Mouse (Mus musculus): Measurements from ENCODE around the gene Olfr509. TPM values are rescaled to one million over a fixed set of nuclear protein-coding genes. Genes with fewer than 3 reads are reported as not detected.
"Not testable (repeated sequence)": the region's sequence is repeated elsewhere in the genome, so short reads cannot be mapped to it uniquely, and the experiment has no call there.

Olfr509 gene
- total RNA-seq (2021), result not detected

DNA sequence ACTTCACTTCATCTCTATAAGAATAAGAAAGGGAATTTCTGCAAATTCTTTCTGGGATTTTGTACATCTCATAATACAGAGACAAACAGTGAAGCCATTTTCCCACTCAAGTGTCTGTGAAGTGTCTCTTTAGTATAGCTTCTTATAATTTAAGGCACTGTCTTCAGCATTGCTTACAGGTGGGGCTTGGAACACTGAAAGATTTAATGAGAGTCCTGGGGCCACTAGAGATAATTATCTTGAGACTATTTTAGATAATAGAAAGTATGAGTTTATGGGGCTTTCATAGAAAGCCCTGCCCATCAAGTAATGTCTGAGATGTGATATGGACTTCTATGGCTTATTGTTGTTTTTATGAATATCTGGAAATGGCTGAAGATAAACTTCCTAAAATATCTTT lies at the start of gene Olfr509:
TSS of gene Olfr509 (minus strand) at position 101 of the 400 bp plus-strand sequence.
- intact Hi-C loops (cut with DNase I), result no loop called here
- no peak for DNase-seq (ENCODE audit: extremely low spot score in 1 of 2, low spot score in 2 of 2)

DNA sequence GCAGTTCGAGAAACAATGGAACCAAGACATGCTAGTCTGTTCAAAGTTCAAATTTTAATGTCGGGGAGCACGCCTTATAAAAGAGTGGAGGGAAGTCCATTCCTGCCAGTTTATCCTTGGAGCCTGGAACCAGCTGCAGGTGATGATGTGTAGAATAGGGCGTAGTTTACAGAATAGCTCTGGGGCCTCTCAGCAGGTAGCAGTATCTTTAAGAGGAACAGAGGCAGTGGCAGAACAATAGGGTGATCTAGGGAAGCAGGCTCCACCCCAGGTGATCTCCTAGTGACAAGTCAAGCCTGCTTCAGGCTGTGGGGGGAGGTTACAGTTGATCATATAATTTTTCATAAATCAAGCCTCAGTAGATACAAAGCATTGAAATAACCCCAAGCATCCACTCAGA lies 27.2 kb upstream of the Olfr509 start:
- no peak for DNase-seq (ENCODE audit: extremely low spot score in 1 of 2, low spot score in 2 of 2)
- intact Hi-C loops (cut with DNase I), result no loop called here

DNA sequence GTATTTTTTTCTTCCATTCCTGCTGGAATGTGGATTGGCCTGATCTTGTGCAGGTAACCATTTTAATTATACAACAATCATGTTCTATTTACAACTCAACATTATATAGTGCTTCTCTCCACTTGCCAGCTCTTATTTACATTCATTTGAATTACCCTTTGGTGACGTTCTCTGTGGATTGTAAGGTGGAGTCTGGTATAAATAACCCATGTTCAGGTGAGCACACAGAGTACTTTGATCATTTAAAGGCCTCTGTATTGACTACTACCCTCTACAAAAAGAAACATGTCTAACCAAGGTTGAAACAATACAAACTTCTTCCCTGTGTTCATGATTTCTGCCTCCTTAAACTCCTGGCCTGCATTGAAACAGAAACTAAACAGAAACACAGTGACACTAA lies 19.4 kb upstream of the Olfr509 start:
- no peak for DNase-seq (ENCODE audit: extremely low spot score in 1 of 2, low spot score in 2 of 2)
- intact Hi-C loops (cut with DNase I), result no loop called here

DNA sequence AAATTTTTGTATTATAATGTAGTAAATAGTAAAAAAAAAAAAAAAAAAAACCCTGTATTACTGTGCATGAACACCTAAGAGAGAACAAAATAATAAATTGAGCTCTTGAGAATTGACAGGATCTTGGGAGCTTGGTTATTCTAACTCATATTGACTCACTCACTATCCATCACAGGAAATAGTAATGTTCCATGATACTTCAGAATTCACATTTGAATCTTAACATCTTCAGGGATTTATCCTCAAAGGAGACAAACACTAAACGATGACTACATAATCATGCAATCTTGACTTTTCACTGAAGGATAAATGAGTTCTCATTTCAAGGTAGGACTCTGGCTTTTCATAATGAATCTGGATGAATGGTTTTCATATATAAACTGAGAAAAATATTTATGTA lies 14.4 kb upstream of the Olfr509 start, which contains the start of gene Olfr510:
TSS of gene Olfr510 (plus strand) at position 301 of the 400 bp plus-strand sequence.
- intact Hi-C loops (cut with DNase I), result no loop called here
- no peak for DNase-seq (ENCODE audit: extremely low spot score in 1 of 2, low spot score in 2 of 2)

DNA sequence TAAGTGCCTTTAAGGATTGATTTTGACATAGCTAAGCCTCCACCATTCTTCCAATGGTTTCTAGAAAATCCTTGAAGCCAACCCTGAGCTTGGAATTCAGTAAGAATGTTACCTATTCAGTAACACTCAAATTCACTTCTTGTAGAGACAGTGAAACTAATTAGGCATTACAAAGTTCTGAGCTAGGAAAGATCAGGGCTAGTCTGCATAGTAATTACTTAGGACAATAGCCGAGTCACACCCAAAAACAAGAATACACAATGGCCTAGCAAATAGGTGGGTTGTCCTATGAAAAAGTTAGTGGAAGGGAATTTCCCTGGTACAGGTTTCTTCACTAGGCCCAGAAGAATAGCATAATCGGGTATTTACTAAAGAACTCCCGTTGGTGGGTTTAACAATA lies 10.7 kb upstream of the Olfr509 start:
- DNase-seq (ENCODE audit: extremely low spot score in 1 of 2, low spot score in 2 of 2), result no peak
- intact Hi-C loops (cut with DNase I), result no loop called here

DNA sequence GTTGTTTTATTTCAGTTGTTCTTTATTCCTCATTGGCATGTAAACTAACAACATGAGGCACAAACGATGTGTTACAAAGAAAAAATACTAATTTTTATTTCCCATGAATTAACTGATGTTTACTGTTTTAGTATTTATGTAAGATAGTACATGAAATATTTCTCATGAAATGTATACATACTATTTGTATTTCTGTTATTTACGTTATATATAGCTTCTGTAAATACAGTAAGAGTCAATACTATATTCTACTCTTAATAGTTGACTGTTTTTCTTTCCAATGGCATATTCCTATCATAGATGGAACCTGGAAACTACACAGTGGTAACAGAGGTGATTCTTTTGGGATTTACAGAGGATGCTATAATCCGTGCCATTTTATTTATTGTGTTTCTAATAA lies 22.0 kb downstream of the Olfr509 start, which contains the start of gene Olfr508:
TSS of gene Olfr508 (plus strand) at position 301 of the 400 bp plus-strand sequence.
- intact Hi-C loops (cut with DNase I), result no loop called here
- no peak for DNase-seq (ENCODE audit: extremely low spot score in 1 of 2, low spot score in 2 of 2)

DNA sequence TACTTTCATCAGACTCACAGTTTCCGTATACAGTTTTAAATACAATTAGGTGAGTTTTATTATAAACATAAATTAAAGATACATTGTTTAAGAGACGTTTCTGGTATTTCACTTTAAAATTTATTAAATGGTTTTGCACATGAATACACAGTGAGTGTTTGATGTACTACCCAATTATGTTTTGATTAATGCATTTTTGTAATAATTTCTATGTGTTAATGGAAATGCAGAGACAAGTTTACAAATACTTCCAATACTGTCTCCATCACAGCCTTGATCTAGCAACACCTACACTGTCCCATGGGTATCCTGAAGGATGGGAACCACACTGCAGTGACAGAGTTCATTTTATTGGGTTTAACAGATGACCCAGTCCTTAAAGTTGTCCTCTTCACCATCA lies 30.2 kb downstream of the Olfr509 start, which contains the start of gene Olfr507:
TSS of gene Olfr507 (plus strand) at position 301 of the 400 bp plus-strand sequence.
- intact Hi-C loops (cut with DNase I), result no loop called here
- no peak for DNase-seq (ENCODE audit: extremely low spot score in 1 of 2, low spot score in 2 of 2)

DNA sequence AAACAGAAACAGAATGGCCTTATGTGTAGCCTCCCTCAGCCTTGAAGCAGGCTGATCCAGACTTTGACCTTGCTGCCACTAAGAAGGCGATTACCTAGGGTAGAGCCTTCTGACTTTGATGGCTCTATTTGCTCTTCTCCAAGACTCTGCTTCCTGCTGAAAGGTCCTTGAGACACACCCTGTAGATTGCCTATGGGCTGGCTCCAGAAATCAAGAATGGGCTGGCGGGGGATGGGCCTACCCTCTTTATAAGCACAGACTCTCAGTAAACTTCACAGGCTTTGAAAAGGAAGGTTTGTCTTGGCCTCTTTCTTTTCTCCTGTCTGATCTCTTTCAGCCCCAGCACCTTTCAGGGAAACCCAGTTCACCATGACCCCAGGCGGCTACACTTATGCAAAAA lies 34.9 kb downstream of the Olfr509 start:
- DNase-seq (ENCODE audit: extremely low spot score in 1 of 2, low spot score in 2 of 2); intact Hi-C loops (cut with DNase I): not testable (repeated sequence)

DNA sequence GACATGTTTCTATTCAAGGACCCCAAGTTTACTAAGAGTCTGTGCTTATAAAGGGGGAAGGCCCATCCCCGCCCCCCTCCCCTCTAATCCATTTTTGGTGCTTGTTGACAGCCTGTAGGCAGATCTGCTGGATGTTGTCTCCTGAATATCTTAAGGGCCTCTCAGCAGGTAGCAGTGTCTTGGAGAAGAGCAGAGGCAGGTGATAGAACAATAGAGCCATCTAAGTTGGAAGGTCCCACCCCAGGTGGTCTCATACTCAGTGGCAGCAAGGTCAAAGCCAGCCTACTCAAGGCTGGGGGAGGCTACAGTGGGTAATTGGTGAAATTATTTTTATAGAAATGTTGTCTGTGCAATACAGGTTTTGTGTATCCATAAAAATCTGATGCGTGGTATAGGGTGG lies 37.6 kb downstream of the Olfr509 start:
- no peak for DNase-seq (ENCODE audit: extremely low spot score in 1 of 2, low spot score in 2 of 2)
- intact Hi-C loops (cut with DNase I), result no loop called here

DNA sequence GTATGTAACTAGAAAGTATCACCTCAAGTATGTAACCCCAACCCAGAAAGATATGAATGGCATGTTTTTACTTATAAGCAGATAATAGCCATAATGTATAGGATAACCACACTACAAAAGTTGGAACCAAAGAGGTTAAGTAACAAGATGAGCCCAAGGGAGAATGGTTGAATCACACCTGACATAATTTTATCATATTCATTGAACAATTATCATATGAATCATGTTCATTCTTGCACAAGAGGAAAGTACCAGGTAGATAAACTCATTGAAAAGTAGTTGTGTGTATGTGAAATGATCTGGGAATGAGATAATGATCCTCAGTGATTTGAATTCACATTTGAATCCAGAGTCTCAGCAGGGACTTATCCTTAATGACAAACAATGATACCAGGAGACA lies 41.2 kb downstream of the Olfr509 start, which contains the start of gene Olfr506:
TSS of gene Olfr506 (plus strand) at position 301 of the 400 bp plus-strand sequence.
- intact Hi-C loops (cut with DNase I), result no loop called here

DNA sequence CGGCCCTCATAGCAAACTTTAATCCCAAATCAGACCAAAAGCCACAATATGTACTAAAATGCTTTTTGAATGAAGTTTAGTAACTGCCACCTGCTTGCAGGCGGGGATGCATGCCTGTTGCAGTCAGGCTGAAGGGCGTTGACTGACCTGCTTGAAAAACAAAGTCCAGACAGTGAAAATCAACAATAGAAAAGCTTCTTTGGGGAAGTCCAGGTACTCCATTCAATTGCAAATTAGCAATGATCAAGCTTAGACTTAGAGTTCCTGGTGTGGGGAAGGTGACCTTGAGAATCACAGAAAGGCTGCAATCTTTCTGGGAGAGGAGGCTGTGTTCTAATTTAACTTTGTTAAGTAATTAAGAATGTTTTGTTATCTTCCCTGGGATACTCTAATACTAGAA lies 49.8 kb downstream of the Olfr509 start:
- intact Hi-C loops (cut with DNase I); DNase-seq (ENCODE audit: extremely low spot score in 1 of 2, low spot score in 2 of 2): not testable (repeated sequence)

More for the DNA sequence above, 41.2 kb downstream of the Olfr509 start, which contains the start of gene Olfr506:
- no peak for DNase-seq (ENCODE audit: extremely low spot score in 1 of 2, low spot score in 2 of 2)

Other genes with a start within 250 kb of the Olfr509 start
- gene Olfr497, start 231.5 kb downstream of the Olfr509 start, total RNA-seq (2021), result not detected
- not detected for gene Olfr498, start 186.6 kb downstream of the Olfr509 start, total RNA-seq (2021)
- not detected for gene Olfr502, start 126.8 kb downstream of the Olfr509 start, total RNA-seq (2021)
- gene Olfr503, start 107.4 kb downstream of the Olfr509 start, total RNA-seq (2021), result not detected
- gene Olfr504, start 86.1 kb downstream of the Olfr509 start, total RNA-seq (2021), result not detected
- not detected for gene Olfr506, start 41.1 kb downstream of the Olfr509 start, total RNA-seq (2021)
- gene Olfr507, start 30.1 kb downstream of the Olfr509 start, total RNA-seq (2021), result not detected
- gene Olfr508, start 21.9 kb downstream of the Olfr509 start, total RNA-seq (2021), result not detected
- not detected for gene Olfr510, start 14.5 kb upstream of the Olfr509 start, total RNA-seq (2021)
- not detected for gene Olfr512, start 61.4 kb upstream of the Olfr509 start, total RNA-seq (2021)
- gene Olfr513, start 99.1 kb upstream of the Olfr509 start, total RNA-seq (2021), result not detected
- not detected for gene Olfr514, start 174.1 kb upstream of the Olfr509 start, total RNA-seq (2021)
- gene Olfr516, start 198.6 kb upstream of the Olfr509 start, total RNA-seq (2021), result not detected
- gene Olfr517, start 220.5 kb upstream of the Olfr509 start, total RNA-seq (2021), result not detected
- not detected for gene Olfr518, start 233.1 kb upstream of the Olfr509 start, total RNA-seq (2021)
- gene Olfr519, start 242.5 kb upstream of the Olfr509 start, total RNA-seq (2021), result not detected

Data from left cerebral cortex, postnatal 10 days (tissue).